Mouse (Mus musculus): ENCODE results near the gene Tns2. TPM values are rescaled to one million over a fixed set of nuclear protein-coding genes. Genes with fewer than 3 reads are reported as not detected.

Gene Tns2
- polyA plus RNA-seq, 1 experiment from 2014 or later, result 13.8 TPM

GRCm38 (mm10) chr15:102117461-102118443, 17.5 kb downstream of the Tns2 start:
- Histone ChIP-seq H3K27ac (no peak overlapping the region), H3K4me3 (no peak overlapping the region), H3K4me1 (replicated peaks) (peaks cover 26% of the 10 kb centered on the region), H3K36me3 (peaks cover 84% of the 10 kb centered on the region), H3K27me3 (ENCODE audit: insufficient read depth, poor library complexity, severe bottlenecking) (no peaks in the 10 kb centered on the region), H3K9me3 (no peaks in the 10 kb centered on the region)
- WGBS, result 71% methylated on average over 19 of the region's 19 CpGs
- DNase-seq (ENCODE audit: low spot score), result peak; percentile 26

DNA sequence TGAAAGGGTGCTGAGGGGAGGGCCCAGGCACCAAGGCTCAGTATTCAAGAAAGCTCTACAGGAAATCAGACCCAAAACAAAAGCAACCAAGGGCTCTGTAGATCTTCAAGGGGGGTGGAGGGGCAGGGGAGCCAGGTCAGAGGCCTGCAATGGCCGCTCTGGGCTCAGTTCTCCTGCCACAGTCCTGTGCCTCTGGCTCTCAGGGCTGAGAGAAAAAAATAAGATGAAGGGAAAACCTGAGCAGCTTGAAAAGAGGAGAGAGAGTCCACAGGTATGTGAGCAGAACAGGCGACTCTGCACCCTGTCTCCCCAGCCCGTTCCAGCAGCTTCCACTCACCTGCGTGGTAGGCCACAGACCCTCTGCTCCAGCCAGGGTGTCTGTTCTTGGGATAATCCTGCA, 18.4 kb downstream of the Tns2 start:
- H3K4me3 ChIP-seq, result no peak overlapping the region
- 0 out of 2 replicates have a peak overlapping the region, but pooled peaks have one; percentile 23 for H3K27ac ChIP-seq
- DNase-seq (ENCODE audit: low spot score), result no peak
- peaks cover 90% of the 10 kb centered on the region for H3K36me3 ChIP-seq
- WGBS, result 80% methylated on average over 4 of the region's 4 CpGs
- no peaks in the 10 kb centered on the region for H3K9me3 ChIP-seq
- H3K27me3 ChIP-seq (ENCODE audit: insufficient read depth, poor library complexity, severe bottlenecking), result no peaks in the 10 kb centered on the region
- peaks cover 26% of the 10 kb centered on the region for H3K4me1 ChIP-seq (replicated peaks)

GRCm38 (mm10) chr15:102119121-102119830, 19.1 kb downstream of the Tns2 start:
- H3K27ac ChIP-seq, result 0 out of 2 replicates have a peak overlapping the region, but pooled peaks have one; percentile 23
- no peaks in the 10 kb centered on the region for H3K9me3 ChIP-seq
- DNase-seq (ENCODE audit: low spot score), result no peak
- H3K27me3 ChIP-seq (ENCODE audit: insufficient read depth, poor library complexity, severe bottlenecking), result no peaks in the 10 kb centered on the region
- H3K4me3 ChIP-seq, result no peak overlapping the region
- peaks cover 91% of the 10 kb centered on the region for H3K36me3 ChIP-seq
- peaks cover 26% of the 10 kb centered on the region for H3K4me1 ChIP-seq (replicated peaks)
- 77% methylated on average over 8 of the region's 8 CpGs for WGBS

DNA sequence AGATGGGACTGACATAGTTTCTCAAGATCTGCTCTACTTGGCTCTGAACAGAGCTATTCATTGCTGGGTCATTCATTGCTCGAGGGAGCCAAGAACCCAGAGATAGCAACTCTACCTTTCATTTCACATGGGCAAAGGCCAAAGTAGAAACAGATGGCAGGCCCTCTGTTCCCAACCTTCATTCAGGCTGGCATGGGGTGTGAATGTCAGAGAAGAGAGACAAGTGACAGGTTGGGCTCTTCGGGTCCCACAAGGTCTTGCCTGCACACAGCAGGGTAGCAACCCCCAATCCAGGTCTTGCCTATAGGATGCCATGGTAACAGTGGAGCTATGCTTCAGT, 19.6 kb downstream of the Tns2 start:
- H3K9me3 ChIP-seq, result no peaks in the 10 kb centered on the region
- no peak overlapping the region for H3K27ac ChIP-seq
- H3K36me3 ChIP-seq, result peaks cover 91% of the 10 kb centered on the region
- H3K27me3 ChIP-seq (ENCODE audit: insufficient read depth, poor library complexity, severe bottlenecking), result no peaks in the 10 kb centered on the region
- no peak overlapping the region for H3K4me3 ChIP-seq
- H3K4me1 ChIP-seq (replicated peaks), result peaks cover 26% of the 10 kb centered on the region
- DNase-seq (ENCODE audit: low spot score), result no peak
- 71% methylated on average over 2 of the region's 2 CpGs for WGBS

DNA sequence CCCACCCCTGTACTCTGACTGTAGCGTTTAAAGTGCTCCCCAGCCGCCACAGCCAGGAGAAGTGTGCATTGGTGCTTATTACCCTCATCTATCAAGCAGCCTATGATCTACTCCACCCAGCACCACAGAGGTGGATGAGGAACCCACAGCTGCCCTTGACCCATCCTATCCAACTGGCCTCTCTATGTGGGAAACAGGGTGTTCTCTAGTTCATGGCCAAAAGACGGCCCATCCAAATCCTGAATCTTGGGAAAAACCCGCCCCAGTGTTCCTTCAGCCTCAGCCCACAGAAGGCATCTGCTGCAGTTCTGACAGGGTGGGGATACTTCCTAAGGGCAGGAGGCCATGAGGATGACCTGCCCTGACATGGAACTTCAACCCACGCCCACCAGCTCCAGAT, 20.3 kb downstream of the Tns2 start:
- DNase-seq (ENCODE audit: low spot score), result no peak
- H3K27me3 ChIP-seq (ENCODE audit: insufficient read depth, poor library complexity, severe bottlenecking), result no peaks in the 10 kb centered on the region
- peaks cover 91% of the 10 kb centered on the region for H3K36me3 ChIP-seq
- H3K9me3 ChIP-seq, result no peaks in the 10 kb centered on the region
- WGBS, result 86% methylated on average over 5 of the region's 5 CpGs
- H3K4me3 ChIP-seq, result no peak overlapping the region
- peaks cover 26% of the 10 kb centered on the region for H3K4me1 ChIP-seq (replicated peaks)
- no peak overlapping the region for H3K27ac ChIP-seq

- Histone ChIP-seq H3K27me3 (ENCODE audit: insufficient read depth, poor library complexity, severe bottlenecking) (no peaks in the 10 kb centered on the region), H3K9me3 (no peaks in the 10 kb centered on the region), H3K36me3 (peaks cover 89% of the 10 kb centered on the region), H3K27ac (no peak overlapping the region), H3K4me3 (no peak overlapping the region), H3K4me1 (replicated peaks) (no peaks in the 10 kb centered on the region)
- no peak for DNase-seq (ENCODE audit: low spot score)
- 74% methylated on average over 2 of the region's 2 CpGs for WGBS
Measured at GRCm38 (mm10) chr15:102126303-102126702, 26.1 kb downstream of the Tns2 start.

GRCm38 (mm10) chr15:102133314-102133713, 33.1 kb downstream of the Tns2 start:
- peaks cover 50% of the 10 kb centered on the region for H3K36me3 ChIP-seq
- no peak overlapping the region for H3K27ac ChIP-seq
- H3K27me3 ChIP-seq (ENCODE audit: insufficient read depth, poor library complexity, severe bottlenecking), result no peaks in the 10 kb centered on the region
- WGBS, result 85% methylated on average over 9 of the region's 9 CpGs
- H3K9me3 ChIP-seq, result no peaks in the 10 kb centered on the region
- H3K4me3 ChIP-seq, result no peak overlapping the region
- DNase-seq (ENCODE audit: low spot score), result no peak
- peaks cover 24% of the 10 kb centered on the region for H3K4me1 ChIP-seq (replicated peaks)

- no peak overlapping the region for H3K27ac ChIP-seq
- H3K27me3 ChIP-seq (ENCODE audit: insufficient read depth, poor library complexity, severe bottlenecking), result 0 out of 2 replicates have a peak, but pooled peaks cover 1% of the 10 kb centered on the region
- peak overlapping the region; percentile 76; the same call in 1 of the 2 replicates for H3K4me3 ChIP-seq
- H3K9me3 ChIP-seq, result no peaks in the 10 kb centered on the region
- no peak for DNase-seq (ENCODE audit: low spot score)
- peaks cover 36% of the 10 kb centered on the region for H3K36me3 ChIP-seq
- peaks cover 24% of the 10 kb centered on the region for H3K4me1 ChIP-seq (replicated peaks)
- WGBS, result 89% methylated on average over 2 of the region's 2 CpGs
Measured at GRCm38 (mm10) chr15:102134709-102135108, 34.5 kb downstream of the Tns2 start.

GRCm38 (mm10) chr15:102135522-102136128, 35.4 kb downstream of the Tns2 start:
- 0 out of 2 replicates have a peak, but pooled peaks cover 3% of the 10 kb centered on the region for H3K27me3 ChIP-seq (ENCODE audit: insufficient read depth, poor library complexity, severe bottlenecking)
- peaks cover 24% of the 10 kb centered on the region for H3K4me1 ChIP-seq (replicated peaks)
- H3K9me3 ChIP-seq, result no peaks in the 10 kb centered on the region
- 4% methylated on average over 35 of the region's 35 CpGs for WGBS
- H3K27ac ChIP-seq, result peak overlapping the region; percentile 91
- DNase-seq (ENCODE audit: low spot score), result no peak
- peak overlapping the region; percentile 76 for H3K4me3 ChIP-seq
- peaks cover 27% of the 10 kb centered on the region for H3K36me3 ChIP-seq

DNA sequence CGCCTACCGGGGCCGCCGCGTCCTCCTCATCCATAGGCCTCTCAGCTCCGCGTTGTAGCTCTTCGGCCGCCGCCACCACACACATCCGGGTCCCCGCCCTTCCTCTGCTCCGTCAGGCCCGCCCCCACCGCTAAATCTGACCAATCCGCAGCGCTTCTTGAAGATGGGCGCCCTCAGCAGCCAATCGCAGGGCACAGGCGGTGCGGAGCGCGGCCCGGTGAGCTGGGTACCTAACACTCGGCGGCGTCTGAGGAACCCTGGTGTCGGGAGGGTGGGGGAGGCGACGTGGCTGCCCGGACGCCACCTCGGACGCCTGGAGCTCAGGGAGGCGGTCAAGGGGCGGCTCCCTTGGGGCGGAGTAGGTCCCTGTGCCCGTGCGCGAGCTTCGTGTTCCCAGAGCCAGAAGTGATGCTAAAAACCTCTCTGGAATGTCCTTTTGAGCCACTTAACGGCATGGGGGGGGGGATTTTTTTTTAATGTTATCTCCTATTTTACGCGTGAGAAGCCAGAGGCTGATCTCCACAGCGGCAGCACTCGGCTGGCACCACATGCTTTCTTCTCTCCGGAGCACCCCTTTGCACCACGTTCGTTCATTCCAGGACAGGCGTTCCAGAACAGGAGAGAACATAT, 36.0 kb downstream of the Tns2 start, which contains the start of gene Spryd3:
TSS of gene Spryd3 (minus strand) at position 106 of the 630 bp plus-strand sequence.
- DNase-seq (ENCODE audit: low spot score), result peak; percentile 97
- no peaks in the 10 kb centered on the region for H3K9me3 ChIP-seq
- under 1% methylated on average over 50 of the region's 50 CpGs for WGBS

GRCm38 (mm10) chr15:102141120-102141519, 40.9 kb downstream of the Tns2 start:
- Histone ChIP-seq H3K9me3 (no peaks in the 10 kb centered on the region), H3K4me3 (no peak overlapping the region), H3K27ac (no peak overlapping the region), H3K27me3 (ENCODE audit: insufficient read depth, poor library complexity, severe bottlenecking) (peaks cover 52% of the 10 kb centered on the region), H3K36me3 (no peaks in the 10 kb centered on the region), H3K4me1 (replicated peaks) (peaks cover 23% of the 10 kb centered on the region)
- 92% methylated on average over 5 of the region's 5 CpGs for WGBS
- DNase-seq (ENCODE audit: low spot score), result no peak

More for the DNA sequence above, 36.0 kb downstream of the Tns2 start, which contains the start of gene Spryd3:
- peak within 1 kb of the TSS; percentile 91 for H3K27ac ChIP-seq
- H3K36me3 ChIP-seq, result peaks cover 21% of the 10 kb centered on the region
- peaks cover 24% of the 10 kb centered on the region for H3K4me1 ChIP-seq (replicated peaks)
- 0 out of 2 replicates have a peak, but pooled peaks cover 3% of the 10 kb centered on the region for H3K27me3 ChIP-seq (ENCODE audit: insufficient read depth, poor library complexity, severe bottlenecking)
- peak within 1 kb of the TSS; percentile 76 for H3K4me3 ChIP-seq

Data from hindbrain, embryonic 10.5 days (tissue).